In the genomic region with DNA sequence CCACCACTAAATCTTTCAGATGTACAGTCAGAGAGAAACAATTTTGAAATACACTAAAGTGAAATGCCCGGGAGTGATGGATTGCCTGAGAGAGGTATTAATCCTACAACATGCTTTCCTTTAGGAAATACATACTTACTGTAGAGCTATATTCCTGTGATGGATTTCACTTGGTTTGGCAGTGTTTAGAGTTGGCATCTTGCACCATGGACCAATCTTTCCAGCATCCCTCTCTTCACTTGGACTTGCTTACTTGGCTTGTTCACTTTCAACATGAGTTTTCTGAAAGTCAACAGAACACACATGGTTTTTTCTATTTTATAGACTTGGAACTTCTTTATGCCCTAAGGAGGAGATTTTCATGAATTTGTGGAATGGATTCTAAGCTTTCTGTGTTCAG, we compare ENCODE assay signal across 15 mouse cellular contexts.
"Had no signal": no experiment of that assay in that cellular context is flagged by ENCODE, and none has a peak within 500 bp of the region (broad histone marks: within the 10 kb centered on the region; RNA-seq: fewer than 3 reads in every experiment).

No protein-coding gene starts in this region.

- H3K36me3 ChIP-seq: neural tube, embryonic 15.5 days; stomach, embryonic 15.5 days had no signal

- H3K27ac ChIP-seq: neural tube, embryonic 15.5 days; stomach, embryonic 15.5 days; stomach, postnatal 0 days had no signal

- H3K27me3 ChIP-seq: neural tube, embryonic 15.5 days; stomach, embryonic 15.5 days had no signal

- H3K9me3 ChIP-seq: neural tube, embryonic 15.5 days; stomach, embryonic 15.5 days had no signal

- DNase-seq: retina, postnatal 1 day; right cerebral cortex, adult 18-20 months; right cerebral cortex, postnatal 14 days; right cerebral cortex, postnatal 25 days; right cerebral cortex, postnatal 4 days; spleen, adult 18-20 months; thymus, adult 18-20 months; thymus, adult 2 months; thymus, postnatal 14 days; thymus, postnatal 25 days; thymus, postnatal 36 days; thymus, postnatal 4 days had no signal

- H3K4me1 ChIP-seq: neural tube, embryonic 15.5 days; stomach, embryonic 15.5 days had no signal

- H3K4me3 ChIP-seq: neural tube, embryonic 15.5 days; stomach, embryonic 15.5 days had no signal

- H3K4me2 ChIP-seq: neural tube, embryonic 15.5 days; stomach, embryonic 15.5 days had no signal

- H3K9ac ChIP-seq: neural tube, embryonic 15.5 days; stomach, embryonic 15.5 days had no signal
